Mouse (Mus musculus) C2C12 (cell line): ENCODE measurements around the gene Ddx54.

Experiments
- CEBPB ChIP-seq: IDR thresholded peaks from one replicate; pipeline ENCODE4 v1.6.1; 2011; ENCODE audit warnings: low read depth, mild to moderate bottlenecking, control low read depth, moderate library complexity
- CTCF ChIP-seq: IDR thresholded peaks from one replicate; pipeline ENCODE4 v1.5.1; 2011; ENCODE audit not compliant: control insufficient read depth, insufficient read depth, insufficient read length
- MAX ChIP-seq: IDR thresholded peaks from one replicate; pipeline ENCODE4 v1.6.1; 2011; ENCODE audit warnings: mild to moderate bottlenecking, control low read depth
- MYOD1 ChIP-seq: IDR thresholded peaks from one replicate; pipeline ENCODE4 v1.6.1; 2011; ENCODE audit warnings: low read depth; ENCODE audit not compliant: control insufficient read depth, insufficient read length
- MYOG ChIP-seq: IDR thresholded peaks from one replicate; pipeline ENCODE4 v1.6.1; 2011; ENCODE audit not compliant: control insufficient read depth, insufficient read length; ENCODE audit errors: extremely low read depth
- USF1 ChIP-seq: IDR thresholded peaks from one replicate; pipeline ENCODE4 v1.6.1; 2011; ENCODE audit warnings: low read depth, mild to moderate bottlenecking, control low read depth, moderate library complexity

DNA sequence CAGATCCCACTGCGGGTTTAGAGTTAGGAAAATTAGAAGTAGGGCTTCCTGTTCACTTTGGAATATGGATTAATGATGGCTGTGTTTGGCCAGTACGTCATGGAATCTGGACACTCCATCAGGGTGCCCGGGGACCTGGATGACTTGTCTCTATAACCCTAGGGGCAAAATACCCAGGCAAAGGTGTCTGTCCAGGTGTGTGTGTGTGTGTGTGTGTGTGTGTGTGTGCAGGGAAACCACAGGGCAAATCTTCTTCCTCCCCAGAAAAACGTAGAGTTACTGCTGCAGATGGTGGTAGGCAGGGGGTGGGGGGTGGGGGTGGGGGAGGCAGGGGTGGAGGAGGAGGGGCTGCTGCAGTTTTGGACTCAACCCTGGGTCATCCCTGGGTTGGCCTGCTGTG lies 34.8 kb downstream of the Ddx54 start:
- TF ChIP-seq CTCF (no peak), MAX (no peak), CEBPB (no peak), USF1 (no peak), MYOG (no peak), MYOD1 (no peak)
